Mouse (Mus musculus) lung, postnatal 0 days (tissue): ENCODE results near the gene Ube3c. TPM values are rescaled to one million over a fixed set of nuclear protein-coding genes. Genes with fewer than 3 reads are reported as not detected.

Experiments
- ATAC-seq: fragments of 200-750 bp; cut with Nextera tagmentation; 2 replicates; pipeline ENCODE4 v1.8.0; 2017; ENCODE audit warnings: moderate library complexity
- DNase-seq: peaks from one replicate; pipeline ENCODE4 v3.0.0-alpha.2; 2016; ENCODE audit warnings: low spot score
- H3K27ac ChIP-seq: fragments of 300-500 bp; sonication (generic); 2 replicates; pipeline ENCODE4 v1.5.1; 2014; ENCODE audit warnings: antibody characterized with exemption, mild to moderate bottlenecking, low read length, mixed read lengths
- H3K27me3 ChIP-seq: fragments of 300-500 bp; sonication (generic); replicated peaks from 2 replicates; pipeline ENCODE4 v1.6.1; 2014; ENCODE audit warnings: low read length, mixed read lengths; ENCODE audit not compliant: insufficient read depth
- H3K36me3 ChIP-seq: fragments of 300-500 bp; sonication (generic); 2 replicates; pipeline ENCODE4 v1.6.1; 2014; ENCODE audit warnings: low read length, mixed read lengths; ENCODE audit not compliant: insufficient read depth
- H3K4me1 ChIP-seq: fragments of 300-500 bp; sonication (generic); 2 replicates; pipeline ENCODE4 v1.6.1; 2014; ENCODE audit warnings: antibody characterized with exemption, low read depth, low read length, mixed read lengths; ENCODE audit not compliant: insufficient read depth
- H3K4me2 ChIP-seq: fragments of 300-500 bp; sonication (generic); replicated peaks from 2 replicates; pipeline ENCODE4 v1.6.1; 2014; ENCODE audit warnings: low read depth, mild to moderate bottlenecking, low read length, moderate library complexity, mixed read lengths
- H3K4me3 ChIP-seq: fragments of 300-500 bp; sonication (generic); 2 replicates; pipeline ENCODE4 v1.5.1; 2014; ENCODE audit warnings: low read depth, low read length
- H3K9ac ChIP-seq: fragments of 300-500 bp; sonication (generic); replicated peaks from 2 replicates; pipeline ENCODE4 v1.6.1; 2014; ENCODE audit warnings: low read depth, mild to moderate bottlenecking
- H3K9me3 ChIP-seq: fragments of 300-500 bp; sonication (generic); 2 replicates; pipeline ENCODE4 v1.6.1; 2016; ENCODE audit warnings: low read length, mixed read lengths
- CTCF ChIP-seq: IDR thresholded peaks from 2 replicates; pipeline ENCODE4 v1.5.1; 2016; ENCODE audit warnings: antibody characterized with exemption, mild to moderate bottlenecking
- EP300 ChIP-seq: IDR thresholded peaks from 2 replicates; pipeline ENCODE4 v1.6.1; 2016; ENCODE audit warnings: antibody characterized with exemption, mild to moderate bottlenecking, control low read depth
- WGBS: fragments of 180-500 bp; shearing (Covaris S2); extraction: QIAGEN DNeasy Blood & Tissue Kit; methylation state at CpG from one replicate; pipeline ENCODE4 v1.1.7; 2014; 5-methylcytosine and 5-hydroxymethylcytosine counted together
- polyA plus RNA-seq: library from polyadenylated mRNA; unstranded; fragments of >200 nt; fragmentation: Nextera tagmentation; extraction: Ambion mirVana; gene quantifications from 2 replicates; pipeline ENCODE4 v1.2.1, GENCODE M21; 2015

The Ube3c gene
- polyA plus RNA-seq, 1 experiment from 2014 or later, result 13.2 TPM

DNA sequence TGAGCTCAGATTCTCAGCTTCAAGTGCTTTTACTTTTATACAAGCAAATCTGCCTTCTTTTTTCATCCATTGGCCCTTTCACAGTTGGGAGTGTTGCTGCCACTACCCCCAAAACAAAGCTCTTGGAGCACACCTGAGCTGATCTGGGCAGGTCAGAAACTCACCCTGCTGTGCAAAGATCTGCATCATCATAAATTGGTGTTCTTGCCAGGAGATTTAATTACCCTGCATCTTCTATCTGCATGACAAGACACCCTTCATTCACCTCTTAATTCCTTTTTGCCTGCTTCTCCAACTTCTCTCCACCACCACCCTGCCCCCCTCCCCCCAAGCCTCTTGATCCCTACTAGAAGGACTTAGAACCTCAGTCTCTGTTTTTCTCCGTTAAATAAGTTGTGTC lies 152.1 kb downstream of the Ube3c start:
- Histone ChIP-seq H3K9ac (no peak overlapping the region), H3K36me3 (no peaks in the 10 kb centered on the region), H3K4me2 (no peak overlapping the region), H3K4me3 (no peak overlapping the region), H3K4me1 (no peaks in the 10 kb centered on the region), H3K27me3 (no peaks in the 10 kb centered on the region), H3K27ac (no peak overlapping the region), H3K9me3 (no peaks in the 10 kb centered on the region)
- TF ChIP-seq EP300 (no peak), CTCF (no peak)
- WGBS, result 20% methylated on average over 1 of the region's 1 CpGs
- DNase-seq, result no peak
- ATAC-seq, result no peak

DNA sequence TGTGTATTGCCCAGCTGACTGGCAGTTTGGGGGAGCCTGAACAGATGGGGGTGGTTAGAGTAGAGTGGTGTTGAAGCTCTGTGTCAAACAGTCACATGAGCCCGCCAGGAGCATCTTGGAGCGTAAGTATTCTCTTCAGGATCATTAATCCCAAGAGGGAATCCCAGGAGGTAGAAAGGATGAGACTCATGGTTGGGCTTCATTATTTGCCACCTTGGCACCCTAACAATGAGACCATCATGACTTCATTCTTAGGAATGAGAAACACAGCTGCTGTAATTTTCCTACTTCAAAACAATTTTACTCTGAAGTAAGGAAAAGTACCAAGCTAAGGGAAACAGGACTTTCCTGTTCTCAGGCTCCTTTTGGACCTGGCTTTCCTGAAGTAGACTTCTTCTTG lies 156.3 kb downstream of the Ube3c start:
- no peak overlapping the region for H3K4me3 ChIP-seq
- H3K4me2 ChIP-seq, result no peak overlapping the region
- H3K27me3 ChIP-seq, result no peaks in the 10 kb centered on the region
- 78% methylated on average over 2 of the region's 2 CpGs for WGBS
- no peaks in the 10 kb centered on the region for H3K4me1 ChIP-seq
- H3K36me3 ChIP-seq, result no peaks in the 10 kb centered on the region
- ATAC-seq (no peak), DNase-seq (no peak)
- no peak overlapping the region for H3K9ac ChIP-seq
- H3K27ac ChIP-seq, result no peak overlapping the region
- TF ChIP-seq CTCF (no peak), EP300 (no peak)
- H3K9me3 ChIP-seq, result no peaks in the 10 kb centered on the region

Other genes with a start within 250 kb of the Ube3c start
- 14.0 and 16.1 TPM in 2 replicates for gene Lmbr1, start 190.9 kb upstream of the Ube3c start, polyA plus RNA-seq
- gene Nom1, start 134.6 kb upstream of the Ube3c start, polyA plus RNA-seq, result 16.3 and 17.6 TPM in 2 replicates
- not detected in 2 replicates for gene Mnx1, start 90.8 kb upstream of the Ube3c start, polyA plus RNA-seq
- gene Dnajb6, start 166.4 kb downstream of the Ube3c start, polyA plus RNA-seq, result 120 and 126 TPM in 2 replicates
- gene Gm5129, start 166.7 kb downstream of the Ube3c start, polyA plus RNA-seq, result not detected in 2 replicates